Mouse (Mus musculus): ENCODE results near the gene Pirb.

Pirb gene

DNA sequence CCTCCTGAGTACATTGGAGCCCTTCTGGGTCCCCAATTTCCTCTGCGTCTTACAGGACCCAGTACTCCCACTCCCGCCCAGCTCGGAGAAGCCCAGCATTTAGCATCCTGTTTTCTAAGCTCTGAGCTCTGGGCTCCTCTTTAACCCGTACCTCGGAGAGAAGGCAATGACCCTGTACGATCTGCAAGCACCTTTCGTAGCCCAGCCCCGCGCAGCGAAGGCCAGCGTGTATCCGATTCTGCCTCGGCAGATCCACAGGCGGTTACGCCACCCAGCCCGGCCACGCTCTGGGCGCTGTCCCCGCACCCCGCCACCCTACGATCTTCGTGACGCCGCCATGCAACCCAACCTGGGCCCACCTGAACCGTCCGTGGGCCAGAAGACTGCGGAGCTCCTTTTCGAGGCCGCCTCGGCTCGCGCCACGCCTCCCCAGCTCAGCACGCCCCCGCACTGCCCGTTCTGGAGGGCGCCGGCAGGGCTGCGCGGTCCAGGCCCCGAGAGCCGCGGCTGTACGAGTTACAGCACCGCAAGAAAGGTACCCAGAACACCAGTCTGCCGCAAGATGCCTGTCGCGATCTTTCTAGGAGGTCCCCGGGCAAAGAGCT, 27.7 kb downstream of the Pirb start, which contains the start of gene Tsen34:
Gene Tsen34, plus strand, starts transcription at position 482 of the 605 bp plus-strand sequence.
- no peak; the same call in 1 of the 2 replicates for ATAC-seq (ENCODE audit: low TSS enrichment)

DNA sequence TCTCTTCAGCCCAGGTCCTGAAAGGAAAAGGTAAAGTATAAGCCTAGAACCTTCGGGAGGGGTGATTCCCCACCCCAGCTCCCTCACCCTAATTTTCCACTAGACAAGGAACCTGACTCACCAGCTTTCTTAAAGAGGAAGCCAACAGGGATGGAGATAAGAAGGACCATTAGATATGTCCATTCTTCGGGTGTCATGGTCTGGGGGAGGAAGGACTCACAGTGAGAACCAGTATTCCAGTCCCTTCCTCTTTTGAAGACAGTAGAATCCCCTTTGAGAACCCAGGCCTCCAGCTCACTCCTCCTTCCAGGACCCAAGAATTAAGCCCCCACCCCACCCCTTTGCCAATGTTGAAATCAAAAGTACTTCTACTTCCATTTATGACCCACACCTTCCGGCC, 28.3 kb downstream of the Pirb start:
- no peak for ATAC-seq (ENCODE audit: low TSS enrichment)

DNA sequence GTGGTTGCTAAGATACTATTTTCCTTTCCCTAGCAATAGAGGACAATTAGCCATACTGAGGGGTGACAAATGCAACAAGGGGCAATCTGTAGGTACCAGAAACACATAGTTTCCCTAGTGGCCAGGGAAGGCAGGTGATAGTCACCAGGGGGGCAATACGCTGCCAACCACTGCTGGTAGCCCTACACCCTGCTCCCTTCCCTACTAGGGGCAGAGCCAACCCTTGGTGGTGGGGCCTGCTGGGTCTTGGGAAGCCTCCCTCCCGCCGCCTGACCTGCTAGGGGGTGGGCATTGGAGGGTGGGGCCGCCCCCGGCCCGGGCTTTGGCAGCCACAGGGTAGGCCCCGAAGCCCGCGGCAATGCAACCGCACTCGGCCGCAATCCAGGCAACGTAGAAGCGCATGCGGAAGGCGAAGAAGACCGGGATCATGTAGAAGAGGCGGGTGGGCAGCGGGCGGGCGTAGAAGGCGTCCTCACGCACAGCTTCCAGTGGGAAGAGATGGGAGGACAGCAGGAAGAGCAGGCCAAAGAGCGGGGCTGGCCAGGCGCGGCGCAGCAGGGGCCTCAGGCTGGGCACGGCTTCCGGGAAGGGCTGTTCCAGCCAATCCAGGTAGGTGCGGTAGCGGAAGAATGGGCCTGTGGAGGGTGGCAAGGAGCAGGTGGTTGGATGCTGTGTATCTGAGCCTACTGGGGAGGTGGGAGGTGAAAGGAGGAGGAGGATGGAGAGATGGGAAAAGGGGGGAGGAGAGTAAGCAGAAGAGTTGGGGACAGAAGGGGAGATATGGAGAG, 34.6 kb downstream of the Pirb start:
- no peak for ATAC-seq (ENCODE audit: low TSS enrichment)

DNA sequence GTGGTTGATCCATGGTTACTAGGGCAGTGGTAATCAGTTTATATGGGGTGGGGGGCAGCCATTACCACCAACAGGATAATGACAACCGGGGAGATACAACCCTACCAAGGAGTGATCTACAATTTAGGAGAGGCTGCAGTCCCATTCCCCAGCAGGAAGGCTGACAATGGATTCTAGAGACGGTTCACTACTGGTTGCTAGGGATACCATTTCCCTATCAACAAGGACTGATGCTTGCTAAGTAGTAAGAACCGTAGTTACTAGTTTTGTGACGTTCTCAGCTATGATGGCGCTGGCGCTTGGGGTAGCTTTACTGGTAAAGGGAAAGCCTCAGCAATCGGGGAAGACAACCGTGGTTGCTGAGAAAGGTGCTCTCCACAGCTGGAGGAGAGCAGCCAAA, 35.5 kb downstream of the Pirb start:
- no peak for ATAC-seq (ENCODE audit: low TSS enrichment)

DNA sequence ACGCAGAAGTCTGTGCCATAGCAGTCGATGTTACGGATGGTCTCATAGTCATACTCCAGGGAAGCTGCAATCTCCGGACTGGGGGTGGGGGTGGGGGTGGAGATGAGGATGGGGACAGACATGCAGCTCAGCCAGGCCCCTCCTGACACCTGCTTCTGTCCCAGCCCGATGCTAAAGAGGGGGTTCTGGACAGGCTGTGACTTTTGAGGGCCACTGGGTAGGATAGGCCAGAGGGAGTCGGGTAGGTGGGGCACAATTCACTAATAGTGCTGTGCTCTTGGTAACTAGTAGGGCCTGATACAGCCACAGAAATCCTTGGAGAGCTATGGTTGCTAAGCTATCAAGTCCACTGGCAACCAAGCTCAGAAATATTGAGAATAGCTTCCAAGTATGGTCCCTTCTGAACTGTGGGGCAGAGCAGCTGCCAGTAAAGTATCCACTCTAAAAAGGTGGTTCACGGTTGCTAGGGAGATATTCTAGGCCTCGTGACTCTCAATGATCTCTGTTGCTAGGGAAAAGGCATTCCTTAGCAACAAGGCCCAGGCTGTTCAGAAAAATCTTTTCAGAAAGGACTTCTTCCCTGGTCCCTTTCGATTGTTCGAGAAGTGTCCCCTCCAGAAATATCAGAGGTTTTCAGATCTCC, 36.2 kb downstream of the Pirb start:
- 0 out of 2 replicates have a peak, but pooled peaks have one; percentile 34 for ATAC-seq (ENCODE audit: low TSS enrichment)

DNA sequence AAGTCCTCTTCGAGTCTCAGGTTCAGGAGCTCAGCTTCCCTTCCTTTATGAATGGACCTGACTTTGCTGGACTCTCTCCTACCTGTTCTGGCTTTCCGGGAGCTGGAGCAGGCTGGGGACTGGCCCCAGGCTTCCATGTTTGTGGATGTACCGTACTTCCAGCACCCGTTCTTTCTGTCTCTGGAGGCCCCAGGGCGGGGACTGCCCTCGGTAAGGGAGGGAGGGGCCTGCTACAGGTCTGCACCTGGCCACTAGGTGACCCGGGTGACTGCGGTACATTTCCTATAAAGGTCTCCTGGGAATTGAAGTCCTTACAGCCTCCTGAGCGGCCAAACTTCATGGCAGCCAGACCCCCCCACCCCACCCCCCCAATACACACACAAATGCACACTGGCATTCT, 42.8 kb downstream of the Pirb start, which contains the start of gene Tmc4:
Gene Tmc4, minus strand, starts transcription at position 212 of the 400 bp plus-strand sequence.
- no peak for ATAC-seq (ENCODE audit: low TSS enrichment)

DNA sequence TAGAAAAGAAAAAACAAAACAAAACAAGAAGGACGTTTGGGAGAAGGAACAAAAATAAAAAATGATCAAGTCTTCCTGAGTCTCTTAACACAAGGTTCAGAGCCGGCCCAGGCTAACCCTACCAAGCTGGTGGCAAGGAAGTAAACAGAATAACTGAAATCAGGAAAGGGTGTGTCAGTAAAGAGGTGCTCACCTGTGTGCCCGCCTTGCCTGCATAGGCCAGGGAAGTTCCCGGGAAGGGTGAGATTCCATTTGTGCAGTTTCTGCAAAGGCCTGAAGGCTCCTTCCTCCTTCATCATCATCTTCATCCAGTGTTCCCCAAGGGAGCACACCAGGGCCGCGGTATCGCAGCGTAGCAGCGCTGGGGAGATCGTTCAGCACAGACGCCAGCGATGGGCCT, 43.8 kb downstream of the Pirb start:
- ATAC-seq (ENCODE audit: low TSS enrichment), result no peak

DNA sequence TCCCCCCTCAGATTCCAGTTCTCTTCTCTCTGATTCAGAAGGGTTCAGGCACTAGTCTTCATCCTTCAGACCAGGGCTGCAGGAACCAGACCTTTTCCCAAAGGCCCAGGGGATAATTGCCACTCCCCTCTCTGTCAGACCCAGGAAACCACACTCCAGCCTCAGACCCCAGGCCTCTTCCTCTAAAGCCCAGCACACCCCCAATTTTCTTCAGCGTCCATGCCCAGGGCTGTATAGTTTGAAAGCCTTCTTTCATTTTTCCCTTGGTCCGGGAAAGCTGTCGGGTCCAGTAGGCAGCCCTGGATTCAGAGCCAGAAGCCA, 45.0 kb downstream of the Pirb start:
- ATAC-seq (ENCODE audit: low TSS enrichment), result 0 out of 2 replicates have a peak, but pooled peaks have one; percentile 4

DNA sequence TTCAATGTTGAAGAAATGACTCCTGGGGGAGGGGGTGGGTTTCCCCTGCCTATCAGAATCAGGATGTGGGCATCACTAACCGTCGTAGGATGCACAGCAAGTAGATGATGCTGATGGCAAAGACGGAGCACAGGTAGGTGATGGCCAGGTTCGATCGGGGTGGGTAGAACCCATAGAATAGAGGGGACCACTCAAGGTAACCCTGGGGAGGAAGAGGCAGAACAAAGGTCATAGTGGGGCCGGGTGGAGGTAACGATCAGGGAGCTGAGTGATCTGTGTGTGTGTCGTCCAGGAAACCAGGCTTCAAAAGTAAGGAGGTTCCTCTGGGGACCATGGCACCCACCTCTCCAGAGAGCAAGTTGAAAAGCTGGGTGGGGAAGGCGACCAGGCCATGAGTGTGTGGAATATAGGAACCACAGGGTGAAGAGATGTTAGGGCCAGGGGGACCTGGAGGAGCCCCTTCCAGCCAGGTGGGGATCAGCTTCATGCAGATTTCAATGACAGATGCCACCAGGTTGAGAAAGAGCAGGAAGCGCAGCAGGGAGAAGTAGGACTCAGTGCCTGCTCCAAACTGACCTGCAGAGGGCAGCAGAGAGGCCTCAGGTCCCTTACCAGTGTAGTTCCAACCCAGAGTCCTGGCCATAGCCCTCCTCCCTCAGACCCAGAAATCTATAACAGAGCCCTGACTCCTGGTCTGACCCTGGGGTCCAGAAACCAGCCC, 45.5 kb downstream of the Pirb start:
- peak; percentile 91; the same call in 1 of the 2 replicates for ATAC-seq (ENCODE audit: low TSS enrichment)

DNA sequence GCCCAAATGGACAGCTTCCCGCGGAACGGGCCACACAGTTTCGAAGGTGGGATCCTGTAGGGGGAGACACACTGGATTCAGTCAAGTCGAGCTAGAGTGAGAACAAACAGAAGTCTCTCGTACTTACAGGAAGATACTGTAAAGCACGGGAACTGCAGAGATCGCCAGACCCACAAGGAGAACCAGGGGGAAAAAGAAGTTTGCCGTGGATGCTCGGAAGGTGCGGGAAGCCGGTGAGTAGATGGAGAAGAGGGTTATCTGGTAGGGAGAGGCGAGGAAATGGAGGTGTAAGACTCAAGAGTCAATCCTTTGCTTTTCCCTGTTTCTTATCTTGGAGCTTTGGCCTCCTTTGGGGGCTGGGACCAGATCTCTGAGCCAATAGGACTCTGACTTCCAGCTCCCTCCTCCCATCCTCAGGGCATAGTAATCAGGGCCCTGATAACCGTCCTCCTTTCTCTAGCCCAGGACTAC, 53.2 kb downstream of the Pirb start:
- no peak for ATAC-seq (ENCODE audit: low TSS enrichment)

DNA sequence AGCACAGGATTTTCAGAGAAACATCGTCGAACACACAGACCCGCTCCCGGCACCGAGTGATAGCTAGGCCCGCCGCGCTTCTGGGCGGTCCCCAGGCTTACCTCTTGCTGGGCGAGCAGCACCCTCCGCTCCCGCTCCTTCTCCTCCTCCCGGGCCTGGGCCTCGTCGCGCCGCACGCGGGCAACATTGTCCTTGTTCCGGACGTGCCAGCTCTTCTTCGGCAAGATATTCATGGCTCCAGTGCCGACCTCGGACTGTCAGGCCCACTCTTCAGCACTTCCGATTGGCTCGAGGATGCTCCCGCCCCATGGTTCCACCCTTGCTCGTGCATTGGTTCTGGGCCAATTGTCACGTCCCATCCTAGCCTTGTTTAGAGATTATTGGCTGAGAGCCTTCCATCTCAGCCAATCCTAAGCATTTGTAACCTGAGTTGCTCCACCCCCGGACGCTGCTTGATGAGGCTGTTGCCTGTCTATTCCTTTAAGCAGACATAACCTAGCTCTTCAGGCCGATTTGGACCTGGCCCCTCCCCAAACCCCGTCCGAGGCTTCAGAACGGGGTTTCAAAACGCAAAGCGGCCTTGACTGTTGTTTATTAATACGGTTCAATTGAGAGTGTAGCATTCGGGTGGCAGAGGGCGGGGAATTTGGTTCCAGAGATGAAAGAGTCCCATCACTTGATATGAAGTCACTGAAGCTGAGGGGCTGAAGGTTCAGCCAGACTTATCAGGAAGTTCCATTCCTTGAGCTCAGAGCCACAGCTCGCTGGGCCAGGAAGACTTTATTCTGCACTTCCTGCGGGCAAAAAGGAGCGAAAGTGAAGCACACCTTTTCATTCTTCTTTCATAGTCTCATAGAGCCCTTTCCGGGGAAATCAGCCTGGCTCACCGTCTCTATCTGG, 54.7 kb downstream of the Pirb start, which contains the start of gene Leng1:
Gene Leng1, minus strand, starts transcription at position 626 of the 900 bp plus-strand sequence.
- peak; percentile 96 for ATAC-seq (ENCODE audit: low TSS enrichment)

DNA sequence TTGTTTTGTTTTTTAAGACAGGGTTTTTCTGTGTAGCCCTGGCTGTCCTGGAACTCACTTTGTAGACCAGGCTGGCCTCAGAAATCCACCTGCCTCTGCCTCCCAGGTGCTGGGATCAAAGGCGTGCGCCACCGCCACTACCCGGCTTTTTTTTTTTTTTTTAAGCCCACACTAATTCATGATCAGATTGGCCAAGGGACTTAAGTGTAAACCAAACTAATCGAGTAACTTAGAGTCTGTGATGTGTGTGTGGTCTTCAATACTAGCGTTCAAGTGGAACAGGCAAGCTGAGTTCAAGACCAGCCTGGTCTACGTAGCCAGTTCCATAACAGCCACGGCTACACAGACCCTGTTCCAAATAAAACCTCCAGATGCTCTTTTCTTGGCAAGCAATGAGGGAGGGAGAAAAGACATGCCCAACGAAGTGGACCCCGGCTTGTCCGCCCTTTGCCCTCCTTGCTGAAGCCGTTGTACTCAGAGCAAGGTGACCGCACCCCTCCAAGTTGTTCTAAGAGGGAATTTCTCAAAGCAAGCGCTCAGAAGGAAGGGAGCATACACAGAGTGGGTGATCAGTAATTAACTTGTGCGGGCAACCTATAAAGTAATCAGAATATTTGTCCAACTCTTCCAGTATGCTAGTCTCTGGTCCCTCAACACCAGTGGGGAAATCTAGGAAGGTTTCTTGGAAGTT, 55.5 kb downstream of the Pirb start:
- peak; percentile 1; the same call in 1 of the 2 replicates for ATAC-seq (ENCODE audit: low TSS enrichment)

Measured in frontal cortex, adult (tissue).